Mouse (Mus musculus) myocyte (in vitro differentiated cells): ENCODE results near the gene Ppp1cc. TPM values are rescaled to one million over a fixed set of nuclear protein-coding genes. Genes with fewer than 3 reads are reported as not detected.
"Not testable (repeated sequence)": the region's sequence is repeated elsewhere in the genome, so short reads cannot be mapped to it uniquely, and the experiment has no call there.

ENCODE experiments used
- H3K27me3 ChIP-seq: one replicate; pipeline ENCODE4 v1.6.1; 2011; ENCODE audit not compliant: control insufficient read depth, insufficient read depth, insufficient read length
- H3K36me3 ChIP-seq: one replicate; pipeline ENCODE4 v1.6.1; 2011; ENCODE audit not compliant: control insufficient read depth, insufficient read depth
- H3K4me2 ChIP-seq: one replicate; pipeline ENCODE4 v1.6.1; 2011; ENCODE audit warnings: low read depth, control low read depth
- H3K4me3 ChIP-seq: one replicate; pipeline ENCODE4 v1.5.1; 2011; ENCODE audit warnings: mild to moderate bottlenecking, control low read depth, moderate library complexity
- H3K79me2 ChIP-seq: one replicate; pipeline ENCODE4 v1.6.1; 2011; ENCODE audit not compliant: control insufficient read depth, insufficient read depth
- H3ac ChIP-seq: one replicate; pipeline ENCODE4 v1.6.1; 2011; ENCODE audit not compliant: control insufficient read depth, insufficient read length
- CEBPB ChIP-seq: IDR thresholded peaks from 2 replicates; pipeline ENCODE4 v1.6.1; 2011; ENCODE audit warnings: mild to moderate bottlenecking, moderate library complexity; ENCODE audit not compliant: poor library complexity, insufficient read depth, severe bottlenecking
- E2F4 ChIP-seq: IDR thresholded peaks from one replicate; pipeline ENCODE4 v1.6.1; 2011; ENCODE audit warnings: mild to moderate bottlenecking, control low read depth, moderate library complexity; ENCODE audit not compliant: insufficient read depth
- MAX ChIP-seq: IDR thresholded peaks from one replicate; pipeline ENCODE4 v1.6.1; 2011; ENCODE audit warnings: low read depth, mild to moderate bottlenecking, control low read depth
- MYOD1 ChIP-seq, 3 experiments: IDR thresholded peaks; one replicate each; pipeline ENCODE4 v1.6.1; 2011; ENCODE audit warnings: control low read depth in 2 of 3, low read depth in 2 of 3, mild to moderate bottlenecking in 2 of 3, moderate library complexity in 1 of 3; ENCODE audit not compliant: insufficient read length in 2 of 3, control insufficient read depth in 1 of 3
- MYOG ChIP-seq, 3 experiments: IDR thresholded peaks; one replicate each; pipeline ENCODE4 v1.6.1; 2011; ENCODE audit warnings: control low read depth in 2 of 3, low read depth in 2 of 3, mild to moderate bottlenecking in 2 of 3; ENCODE audit not compliant: insufficient read length in 2 of 3, control insufficient read depth in 1 of 3, insufficient read depth in 1 of 3
- POLR2A ChIP-seq: IDR thresholded peaks from one replicate; pipeline ENCODE4 v1.6.1; 2011; ENCODE audit warnings: low read depth, mild to moderate bottlenecking, control low read depth, moderate library complexity; ENCODE audit not compliant: insufficient read length
- POLR2AphosphoS2 ChIP-seq: IDR thresholded peaks from one replicate; pipeline ENCODE4 v1.6.1; 2011; ENCODE audit warnings: low read depth, control low read depth; ENCODE audit not compliant: insufficient read length
- REST ChIP-seq: IDR thresholded peaks from one replicate; pipeline ENCODE4 v1.6.1; 2011; ENCODE audit warnings: mild to moderate bottlenecking, control low read depth, moderate library complexity; ENCODE audit not compliant: insufficient read depth, insufficient read length
- SRF ChIP-seq: IDR thresholded peaks from one replicate; pipeline ENCODE4 v1.6.1; 2011; ENCODE audit warnings: low read depth; ENCODE audit not compliant: control insufficient read depth, insufficient read length
- TCF12 ChIP-seq: IDR thresholded peaks from one replicate; pipeline ENCODE4 v1.6.1; 2011; ENCODE audit warnings: mild to moderate bottlenecking, control low read depth; ENCODE audit not compliant: poor library complexity, insufficient read depth, severe bottlenecking
- TCF3 ChIP-seq: IDR thresholded peaks from one replicate; pipeline ENCODE4 v1.6.1; 2011; ENCODE audit warnings: low read depth, control low read depth; ENCODE audit not compliant: insufficient read length
- USF1 ChIP-seq: IDR thresholded peaks from one replicate; pipeline ENCODE4 v1.6.1; 2011; ENCODE audit warnings: low read depth, mild to moderate bottlenecking, control low read depth, moderate library complexity
- polyA plus RNA-seq: library from polyadenylated mRNA; unstranded; fragments of >200 nt; fragmentation: generic; extraction: Trizol; gene quantifications from one replicate; pipeline ENCODE4 v1.2.1, GENCODE M21; 2012; ENCODE audit warnings: missing spikeins

The Ppp1cc gene
- polyA plus RNA-seq, 1 experiment: 136 TPM

- TF ChIP-seq POLR2AphosphoS2 (peak; percentile 56), MYOG (IDR thresholded peaks at IDR 0.05; ENCODE audit: control insufficient read depth in 1 of 3, insufficient read depth in 1 of 3, insufficient read length in 2 of 3, low read depth in 2 of 3) (no peak), SRF (no peak), MYOD1 (IDR thresholded peaks at IDR 0.05; ENCODE audit: control insufficient read depth in 1 of 3, insufficient read length in 2 of 3, low read depth in 2 of 3) (no peak), POLR2A (no peak), E2F4 (no peak)
- Histone ChIP-seq H3ac (no peak overlapping the region), H3K27me3 (no peaks in the 10 kb centered on the region), H3K4me3 (no peak overlapping the region), H3K79me2 (no peaks in the 10 kb centered on the region), H3K36me3 (peaks cover 9% of the 10 kb centered on the region), H3K4me2 (no peak overlapping the region)
These were observed 21.6 kb downstream of the Ppp1cc start for GRCm38 (mm10) chr5:122179665-122180064.

GRCm38 (mm10) chr5:122184283-122184806 lies 26.3 kb downstream of the Ppp1cc start:
- Histone ChIP-seq H3K4me2 (no peak overlapping the region), H3K27me3 (no peaks in the 10 kb centered on the region), H3K36me3 (no peaks in the 10 kb centered on the region), H3ac (no peak overlapping the region), H3K4me3 (no peak overlapping the region), H3K79me2 (no peaks in the 10 kb centered on the region)
- TF ChIP-seq E2F4 (no peak), MYOD1 (IDR thresholded peaks at IDR 0.05; ENCODE audit: control insufficient read depth in 1 of 3, insufficient read length in 2 of 3, low read depth in 2 of 3) (peak in 1 of 3 experiments; percentile 7)

- H3K79me2 ChIP-seq, H3K4me2 ChIP-seq, H3ac ChIP-seq, H3K36me3 ChIP-seq, H3K4me3 ChIP-seq, H3K27me3 ChIP-seq: not testable (repeated sequence)
These were observed 26.8 kb downstream of the Ppp1cc start for GRCm38 (mm10) chr5:122184858-122185257.

- TF ChIP-seq MYOG (IDR thresholded peaks at IDR 0.05; ENCODE audit: control insufficient read depth in 1 of 3, insufficient read depth in 1 of 3, insufficient read length in 2 of 3, low read depth in 2 of 3) (no peak), MYOD1 (IDR thresholded peaks at IDR 0.05; ENCODE audit: control insufficient read depth in 1 of 3, insufficient read length in 2 of 3, low read depth in 2 of 3) (no peak), POLR2A (no peak)
- Histone ChIP-seq H3K36me3 (no peaks in the 10 kb centered on the region), H3ac (no peak overlapping the region), H3K79me2 (no peaks in the 10 kb centered on the region), H3K4me3 (no peak overlapping the region), H3K27me3 (peaks cover 7% of the 10 kb centered on the region), H3K4me2 (no peak overlapping the region)
These were observed 31.0 kb downstream of the Ppp1cc start for GRCm38 (mm10) chr5:122189115-122189514.

- no peak overlapping the region for H3K4me3 ChIP-seq
- H3K79me2 ChIP-seq: no peaks in the 10 kb centered on the region
- H3K36me3 ChIP-seq: no peaks in the 10 kb centered on the region
- peaks cover 7% of the 10 kb centered on the region for H3K27me3 ChIP-seq
- no peak overlapping the region for H3K4me2 ChIP-seq
- H3ac ChIP-seq: no peak overlapping the region
- TF ChIP-seq TCF3 (no peak), CEBPB (no peak), E2F4 (no peak), POLR2A (no peak), TCF12 (no peak)
These were observed 32.4 kb downstream of the Ppp1cc start for GRCm38 (mm10) chr5:122190465-122190864.

GRCm38 (mm10) chr5:122191269-122192063 lies 33.4 kb downstream of the Ppp1cc start:
- Histone ChIP-seq H3K4me2 (no peak overlapping the region), H3ac (no peak overlapping the region), H3K4me3 (no peak overlapping the region), H3K27me3 (peaks cover 7% of the 10 kb centered on the region), H3K36me3 (no peaks in the 10 kb centered on the region), H3K79me2 (no peaks in the 10 kb centered on the region)
- TF ChIP-seq CEBPB (no peak), USF1 (no peak), E2F4 (no peak), MYOD1 (IDR thresholded peaks at IDR 0.05; ENCODE audit: control insufficient read depth in 1 of 3, insufficient read length in 2 of 3, low read depth in 2 of 3) (no peak), POLR2AphosphoS2 (no peak), POLR2A (no peak), MAX (no peak), REST (no peak), TCF12 (no peak), MYOG (IDR thresholded peaks at IDR 0.05; ENCODE audit: control insufficient read depth in 1 of 3, insufficient read depth in 1 of 3, insufficient read length in 2 of 3, low read depth in 2 of 3) (no peak), SRF (no peak), TCF3 (no peak)
